Mouse (Mus musculus): Measurements from ENCODE around the gene Sod1. TPM values are rescaled to one million over a fixed set of nuclear protein-coding genes. Genes with fewer than 3 reads are reported as not detected.

Sod1 gene
- polyA plus RNA-seq, 1 experiment from 2014 or later, result 1,312 TPM

DNA sequence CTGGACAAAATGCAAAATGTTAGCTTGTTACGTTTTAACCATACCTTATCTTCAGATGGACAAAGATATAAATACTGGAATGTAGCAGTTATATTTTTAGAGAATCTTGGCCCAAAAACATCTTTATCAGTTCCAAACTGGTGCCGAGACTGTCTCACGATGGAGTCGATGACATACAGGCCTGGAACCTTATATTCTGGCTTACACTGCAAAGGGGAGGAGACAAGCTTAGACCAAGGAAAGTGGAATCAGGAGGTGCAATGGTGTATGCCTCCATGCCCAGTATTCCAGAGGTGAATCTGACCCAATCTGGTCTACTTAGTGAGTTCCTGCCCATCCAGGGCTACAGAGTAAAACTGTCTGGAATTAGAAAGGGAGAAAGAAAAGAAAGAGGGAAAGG lies 39.5 kb downstream of the Sod1 start:
- 56% methylated on average over 4 of the region's 4 CpGs for WGBS

DNA sequence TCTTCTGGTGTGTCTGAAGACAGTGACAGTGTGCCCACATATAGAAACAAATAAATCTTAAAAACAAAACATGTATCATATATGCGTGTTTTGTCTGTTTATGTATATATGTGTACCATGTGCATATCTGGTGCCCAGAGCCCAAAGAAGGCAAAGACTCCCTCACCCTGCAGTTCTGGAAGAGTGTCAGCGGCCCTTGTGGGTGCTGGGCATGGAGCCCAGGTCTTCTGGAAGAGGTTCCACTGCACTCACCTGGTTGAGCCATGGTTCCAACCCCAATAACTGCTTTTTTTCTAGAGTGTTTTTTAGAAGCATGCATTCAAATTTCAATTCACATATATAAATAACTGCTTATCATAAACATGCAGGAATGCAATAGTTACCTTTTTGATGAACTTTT lies 41.2 kb downstream of the Sod1 start:
- Histone ChIP-seq H3K4me1 (replicated peaks; ENCODE audit: control insufficient read depth, insufficient read depth, low read length) (peaks cover 4% of the 10 kb centered on the region; the same call in 1 of the 2 replicates), H3K27me3 (ENCODE audit: control insufficient read depth, insufficient read depth, low read depth, low read length) (no peaks in the 10 kb centered on the region), H3K27ac (ENCODE audit: low read length) (no peak overlapping the region), H3K4me2 (ENCODE audit: low read depth, low read length) (no peak overlapping the region), H3K9me3 (ENCODE audit: control insufficient read depth, low read length) (no peaks in the 10 kb centered on the region), H3K9ac (ENCODE audit: low read length) (no peak overlapping the region), H3K36me3 (ENCODE audit: control insufficient read depth, insufficient read depth, low read length) (peaks cover 25% of the 10 kb centered on the region), H3K4me3 (ENCODE audit: low read length) (no peak overlapping the region)
- WGBS, result 89% methylated on average over 2 of the region's 2 CpGs
- ATAC-seq (ENCODE audit: low read depth), result no peak

More for the DNA sequence above, 39.5 kb downstream of the Sod1 start:
- Histone ChIP-seq H3K9ac (ENCODE audit: low read length) (no peak overlapping the region), H3K4me3 (ENCODE audit: low read length) (no peak overlapping the region), H3K4me2 (ENCODE audit: low read depth, low read length) (no peak overlapping the region), H3K36me3 (ENCODE audit: control insufficient read depth, insufficient read depth, low read length) (peaks cover 27% of the 10 kb centered on the region), H3K27ac (ENCODE audit: low read length) (no peak overlapping the region), H3K27me3 (ENCODE audit: control insufficient read depth, insufficient read depth, low read depth, low read length) (no peaks in the 10 kb centered on the region), H3K4me1 (replicated peaks; ENCODE audit: control insufficient read depth, insufficient read depth, low read length) (no peaks in the 10 kb centered on the region), H3K9me3 (ENCODE audit: control insufficient read depth, low read length) (no peaks in the 10 kb centered on the region)
- no peak for ATAC-seq (ENCODE audit: low read depth)

DNA sequence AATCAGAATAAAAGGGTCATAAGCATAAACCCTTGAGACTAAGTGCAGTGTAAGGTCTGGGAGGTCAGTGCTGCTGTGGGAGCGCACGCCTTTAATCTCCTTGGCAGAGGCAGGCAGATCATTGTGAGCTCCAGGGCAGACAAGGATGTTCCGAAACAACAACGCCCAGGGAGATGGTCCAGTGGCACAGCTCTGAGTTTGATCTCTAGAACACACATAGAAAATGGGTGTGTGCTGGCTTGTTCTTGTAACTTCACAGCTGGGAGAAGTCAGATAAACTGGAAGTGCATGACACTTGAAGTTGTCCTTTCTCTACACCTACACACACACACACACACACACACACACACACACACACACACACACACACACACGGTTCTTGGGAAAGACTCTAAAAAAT lies 43.5 kb downstream of the Sod1 start:
- 72% methylated on average over 5 of the region's 5 CpGs for WGBS
- no peaks in the 10 kb centered on the region for H3K9me3 ChIP-seq (ENCODE audit: control insufficient read depth, low read length)
- no peak overlapping the region for H3K4me3 ChIP-seq (ENCODE audit: low read length)
- H3K9ac ChIP-seq (ENCODE audit: low read length), result no peak overlapping the region
- H3K27me3 ChIP-seq (ENCODE audit: control insufficient read depth, insufficient read depth, low read depth, low read length), result no peaks in the 10 kb centered on the region
- no peak for ATAC-seq (ENCODE audit: low read depth)
- peaks cover 12% of the 10 kb centered on the region for H3K36me3 ChIP-seq (ENCODE audit: control insufficient read depth, insufficient read depth, low read length)
- H3K27ac ChIP-seq (ENCODE audit: low read length), result no peak overlapping the region
- peaks cover 5% of the 10 kb centered on the region; the same call in 1 of the 2 replicates for H3K4me1 ChIP-seq (replicated peaks; ENCODE audit: control insufficient read depth, insufficient read depth, low read length)
- no peak overlapping the region for H3K4me2 ChIP-seq (ENCODE audit: low read depth, low read length)

DNA sequence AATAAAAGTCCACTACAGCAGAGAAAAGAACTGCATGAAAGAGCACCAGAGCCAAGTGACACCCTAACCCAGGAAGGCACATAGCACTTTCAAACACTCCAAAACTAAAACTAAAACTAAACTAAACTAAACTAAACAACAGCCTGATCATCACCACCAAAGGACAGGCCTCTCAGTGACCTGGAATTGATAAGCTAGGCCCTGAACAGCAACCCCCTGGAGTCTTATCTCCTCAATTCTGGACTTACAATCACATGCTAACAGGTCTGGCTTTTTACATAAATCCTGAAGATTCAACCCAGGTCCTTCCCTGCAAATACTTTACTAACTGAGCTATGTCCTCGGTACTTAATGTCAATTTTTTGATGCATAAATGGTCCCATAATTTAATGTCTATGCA lies 44.6 kb downstream of the Sod1 start:
- no peak overlapping the region for H3K4me3 ChIP-seq (ENCODE audit: low read length)
- peaks cover 6% of the 10 kb centered on the region; the same call in 1 of the 2 replicates for H3K4me1 ChIP-seq (replicated peaks; ENCODE audit: control insufficient read depth, insufficient read depth, low read length)
- H3K9ac ChIP-seq (ENCODE audit: low read length), result no peak overlapping the region
- no peaks in the 10 kb centered on the region for H3K27me3 ChIP-seq (ENCODE audit: control insufficient read depth, insufficient read depth, low read depth, low read length)
- WGBS, result 74% methylated on average over 1 of the region's 1 CpGs
- no peak overlapping the region for H3K4me2 ChIP-seq (ENCODE audit: low read depth, low read length)
- no peak overlapping the region for H3K27ac ChIP-seq (ENCODE audit: low read length)
- no peak for ATAC-seq (ENCODE audit: low read depth)
- peaks cover 7% of the 10 kb centered on the region for H3K36me3 ChIP-seq (ENCODE audit: control insufficient read depth, insufficient read depth, low read length)
- no peaks in the 10 kb centered on the region for H3K9me3 ChIP-seq (ENCODE audit: control insufficient read depth, low read length)

DNA sequence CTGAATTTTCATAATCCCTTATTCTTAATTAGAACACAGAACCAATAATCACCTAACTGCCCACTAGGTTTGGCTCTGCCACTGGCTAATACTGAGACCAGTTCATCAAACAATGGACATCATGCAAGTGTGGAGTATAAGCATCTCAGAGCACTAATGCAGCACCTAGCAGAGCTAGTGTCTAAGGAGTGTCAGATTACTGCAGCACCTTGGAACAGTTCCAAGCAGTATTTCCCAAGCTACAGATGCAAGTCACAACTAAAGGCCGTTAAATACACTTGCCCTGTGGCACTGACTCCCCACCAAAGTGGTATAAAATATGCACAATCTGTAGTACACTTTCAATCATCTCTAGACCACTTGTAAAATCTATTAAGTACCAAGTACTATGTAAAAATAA lies 46.0 kb downstream of the Sod1 start:
- H3K9ac ChIP-seq (ENCODE audit: low read length), result no peak overlapping the region
- H3K9me3 ChIP-seq (ENCODE audit: control insufficient read depth, low read length), result no peaks in the 10 kb centered on the region
- H3K4me1 ChIP-seq (replicated peaks; ENCODE audit: control insufficient read depth, insufficient read depth, low read length), result peaks cover 6% of the 10 kb centered on the region; the same call in 1 of the 2 replicates
- ATAC-seq (ENCODE audit: low read depth), result no peak
- H3K4me2 ChIP-seq (ENCODE audit: low read depth, low read length), result no peak overlapping the region
- H3K36me3 ChIP-seq (ENCODE audit: control insufficient read depth, insufficient read depth, low read length), result peaks cover 4% of the 10 kb centered on the region
- WGBS, result 5% methylated on average over 1 of the region's 1 CpGs
- no peaks in the 10 kb centered on the region for H3K27me3 ChIP-seq (ENCODE audit: control insufficient read depth, insufficient read depth, low read depth, low read length)
- H3K27ac ChIP-seq (ENCODE audit: low read length), result no peak overlapping the region
- no peak overlapping the region for H3K4me3 ChIP-seq (ENCODE audit: low read length)

DNA sequence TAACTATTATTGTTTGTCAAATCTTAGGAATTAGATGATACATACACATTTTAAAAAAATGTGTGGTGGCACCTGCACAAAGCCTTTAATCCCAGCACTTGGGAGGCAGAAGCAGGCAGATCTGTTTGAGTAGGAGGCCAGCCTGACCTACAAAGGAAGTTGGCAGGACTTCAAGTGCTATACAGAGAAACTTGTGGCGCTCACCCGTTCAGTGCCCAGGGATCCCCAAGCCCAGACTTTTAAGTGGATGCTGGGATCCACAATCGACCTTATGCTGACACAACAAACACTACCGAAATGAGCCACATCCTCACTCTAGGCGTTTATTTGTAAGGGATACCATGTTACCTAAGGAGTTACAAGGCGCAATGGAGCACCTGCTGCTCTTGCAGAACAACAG lies 55.0 kb downstream of the Sod1 start:
- ATAC-seq (ENCODE audit: low read depth), result no peak
- H3K9ac ChIP-seq (ENCODE audit: low read length), result no peak overlapping the region
- 71% methylated on average over 6 of the region's 6 CpGs for WGBS
- no peak overlapping the region for H3K27ac ChIP-seq (ENCODE audit: low read length)
- no peaks in the 10 kb centered on the region for H3K27me3 ChIP-seq (ENCODE audit: control insufficient read depth, insufficient read depth, low read depth, low read length)
- H3K36me3 ChIP-seq (ENCODE audit: control insufficient read depth, insufficient read depth, low read length), result no peaks in the 10 kb centered on the region
- H3K9me3 ChIP-seq (ENCODE audit: control insufficient read depth, low read length), result no peaks in the 10 kb centered on the region
- no peak overlapping the region for H3K4me3 ChIP-seq (ENCODE audit: low read length)
- H3K4me2 ChIP-seq (ENCODE audit: low read depth, low read length), result no peak overlapping the region
- peaks cover 16% of the 10 kb centered on the region for H3K4me1 ChIP-seq (replicated peaks; ENCODE audit: control insufficient read depth, insufficient read depth, low read length)

Other genes with a start within 250 kb of the Sod1 start
- 11.1 and 12.8 TPM in 2 replicates for gene Tiam1, start 77.0 kb upstream of the Sod1 start, polyA plus RNA-seq (2015; fragmentation: Nextera tagmentation; extraction: Ambion mirVana)
- 22.4 and 22.5 TPM in 2 replicates for gene Scaf4, start 63.7 kb downstream of the Sod1 start, polyA plus RNA-seq (2015; fragmentation: Nextera tagmentation; extraction: Ambion mirVana)
- 16.2 and 16.5 TPM in 2 replicates for gene Hunk, start 165.3 kb downstream of the Sod1 start, polyA plus RNA-seq (2015; fragmentation: Nextera tagmentation; extraction: Ambion mirVana)